Mouse (Mus musculus) B cell, adult 67 days (primary cell): ENCODE results near the gene BC107364. TPM values are rescaled to one million over a fixed set of nuclear protein-coding genes. Genes with fewer than 3 reads are reported as not detected.

Experiments
- total RNA-seq, 2 experiments: library from RNA; stranded (reverse); gene quantifications; 4 replicates each; pipeline ENCODE4 v1.2.4; 2023

The BC107364 gene
- not detected for total RNA-seq

GRCm38 (mm10) chr3:96452262-96452661, at the start of gene BC107364:
Gene BC107364, minus strand, starts transcription at chr3:96452306.

Other genes with a start within 250 kb of the BC107364 start
- 10 to 100 TPM in 1 of 2 experiments, 1 to 10 TPM in 1; 8.9 to 12.7 TPM for gene Bola1, start 232.6 kb downstream of the BC107364 start, total RNA-seq
- gene Hist2h2ab, start 232.4 kb downstream of the BC107364 start, total RNA-seq: 1 to 10 TPM; 3.6 to 6.4 TPM
- 100 to 1,000 TPM; 121 to 127 TPM for gene Hist2h2ac, start 231.4 kb downstream of the BC107364 start, total RNA-seq
- 1 to 10 TPM; 5.3 to 5.9 TPM for gene Hist2h2be, start 231.2 kb downstream of the BC107364 start, total RNA-seq
- 1 to 10 TPM; 1.5 to 2.7 TPM for gene Hist2h3c2, start 213.2 kb downstream of the BC107364 start, total RNA-seq
- gene Hist2h2aa2, start 212.0 kb downstream of the BC107364 start, total RNA-seq: 100 to 1,000 TPM; 794 to 801 TPM
- gene Hist2h2aa1, start 206.8 kb downstream of the BC107364 start, total RNA-seq: 10 to 100 TPM in 1 of 2 experiments, not detected in 1; 26.8 TPM
- not detected for gene Hist2h3c1, start 205.6 kb downstream of the BC107364 start, total RNA-seq
- 10 to 100 TPM; 57.1 to 68.9 TPM for gene Hist2h4, start 189.0 kb downstream of the BC107364 start, total RNA-seq
- 100 to 1,000 TPM; 160 to 180 TPM for gene Hist2h3b, start 183.7 kb downstream of the BC107364 start, total RNA-seq
- gene Hist2h2bb, start 182.6 kb downstream of the BC107364 start, total RNA-seq: 100 to 1,000 TPM; 237 to 261 TPM
- gene Fcgr1, start 158.3 kb downstream of the BC107364 start, total RNA-seq: under 1 TPM in 1 of 2 experiments, not detected in 1; 0.61 TPM
- not detected for gene Hfe2, start 72.9 kb upstream of the BC107364 start, total RNA-seq
- gene Txnip, start 105.7 kb upstream of the BC107364 start, total RNA-seq: 1,000 to 10,000 TPM in 1 of 2 experiments, 100 to 1,000 TPM in 1; 931 to 1,017 TPM
- not detected for gene Gm16253, start 124.7 kb upstream of the BC107364 start, total RNA-seq
- gene Polr3gl, start 141.9 kb upstream of the BC107364 start, total RNA-seq: 10 to 100 TPM; 26.1 to 33.7 TPM
- not detected for gene Ankrd34a, start 144.3 kb upstream of the BC107364 start, total RNA-seq
- gene Lix1l, start 148.8 kb upstream of the BC107364 start, total RNA-seq: under 1 TPM; 0.64 to 0.65 TPM
- gene Rbm8a, start 177.6 kb upstream of the BC107364 start, total RNA-seq: 10 to 100 TPM; 93.0 to 93.1 TPM
- gene Pex11b, start 183.1 kb upstream of the BC107364 start, total RNA-seq: 10 to 100 TPM; 24.4 to 29.6 TPM
- under 1 TPM in 1 of 2 experiments, not detected in 1; 0.26 TPM for gene Gm42957, start 183.2 kb upstream of the BC107364 start, total RNA-seq
- gene Itga10, start 193.3 kb upstream of the BC107364 start, total RNA-seq: 1 to 10 TPM; 2.2 to 2.5 TPM
- gene Ankrd35, start 217.8 kb upstream of the BC107364 start, total RNA-seq: under 1 TPM in 1 of 2 experiments, not detected in 1; 0.18 TPM
- 10 to 100 TPM; 48.3 to 60.7 TPM for gene Pias3, start 244.1 kb upstream of the BC107364 start, total RNA-seq